In genomic region chr3:116618855-116619254, GRCm38 (mm10) we compare ENCODE assay signal across 25 mouse cellular contexts. TPM values are rescaled to one million over a fixed set of nuclear protein-coding genes. Genes with fewer than 3 reads are reported as not detected.
DNase-seq lines count a peak whose midpoint lies in the region; ATAC-seq lines count a peak whose summit lies in the region.
"Had no signal": no experiment of that assay in that cellular context is flagged by ENCODE, and none has a peak within 500 bp of the region (broad histone marks: within the 10 kb centered on the region; RNA-seq: fewer than 3 reads in every experiment).

No protein-coding gene starts in this region.

- H3K4me2 ChIP-seq in midbrain, embryonic 11.5 days: no peak overlapping the region
- H3K4me2 ChIP-seq in midbrain, embryonic 16.5 days (ENCODE audit: low read length): no peak overlapping the region
- H3K4me2 ChIP-seq in forebrain, embryonic 13.5 days: no peak overlapping the region
- H3K4me2 ChIP-seq: heart, embryonic 12.5 days; heart, embryonic 15.5 days; hindbrain, embryonic 14.5 days had no signal

- intact Hi-C loops in heart, postnatal 10 days (cut with DNase I): no loop called here

- no peaks in the 10 kb centered on the region for H3K9me3 ChIP-seq in midbrain, embryonic 11.5 days (ENCODE audit: control insufficient read depth, low read length)
- H3K9me3 ChIP-seq in midbrain, embryonic 16.5 days (replicated peaks; ENCODE audit: control insufficient read depth, low read length, poor library complexity, severe bottlenecking): no peaks in the 10 kb centered on the region
- H3K9me3 ChIP-seq in forebrain, embryonic 13.5 days (replicated peaks): no peaks in the 10 kb centered on the region
- H3K9me3 ChIP-seq: forebrain, embryonic 10.5 days; heart, embryonic 12.5 days; heart, embryonic 15.5 days had no signal

- H3K27ac ChIP-seq in midbrain, embryonic 11.5 days (ENCODE audit: low read depth, low read length): no peak overlapping the region
- no peak overlapping the region for H3K27ac ChIP-seq in midbrain, embryonic 16.5 days (ENCODE audit: low read length)
- no peak overlapping the region for H3K27ac ChIP-seq in forebrain, embryonic 13.5 days
- H3K27ac ChIP-seq: forebrain, embryonic 10.5 days; heart, embryonic 15.5 days; hindbrain, embryonic 14.5 days; hindbrain, postnatal 0 days had no signal

- no peaks in the 10 kb centered on the region for H3K4me1 ChIP-seq in midbrain, embryonic 11.5 days (ENCODE audit: control insufficient read depth, insufficient read depth, low read length)
- no peaks in the 10 kb centered on the region for H3K4me1 ChIP-seq in midbrain, embryonic 16.5 days (ENCODE audit: control insufficient read depth, insufficient read depth, low read length)
- H3K4me1 ChIP-seq in forebrain, embryonic 13.5 days: no peaks in the 10 kb centered on the region
- H3K4me1 ChIP-seq: forebrain, embryonic 10.5 days; heart, embryonic 12.5 days; heart, embryonic 15.5 days had no signal

- 89% methylated on average over 6 of the region's 6 CpGs for WGBS in midbrain, embryonic 11.5 days
- WGBS in midbrain, embryonic 16.5 days: 86% methylated on average over 6 of the region's 6 CpGs
- 78% methylated on average over 6 of the region's 6 CpGs for WGBS in forebrain, embryonic 13.5 days

- no peak overlapping the region for H3K9ac ChIP-seq in midbrain, embryonic 11.5 days (ENCODE audit: low read length)
- no peak overlapping the region for H3K9ac ChIP-seq in midbrain, embryonic 16.5 days (ENCODE audit: low read depth, low read length)
- no peak overlapping the region for H3K9ac ChIP-seq in forebrain, embryonic 13.5 days
- H3K9ac ChIP-seq: forebrain, postnatal 0 days; heart, embryonic 12.5 days; heart, embryonic 15.5 days; hindbrain, embryonic 14.5 days had no signal

- H3K36me3 ChIP-seq in midbrain, embryonic 11.5 days (ENCODE audit: control insufficient read depth, insufficient read depth, low read length): peaks cover 13% of the 10 kb centered on the region
- H3K36me3 ChIP-seq in midbrain, embryonic 16.5 days (ENCODE audit: control insufficient read depth, insufficient read depth, low read length): peaks cover 11% of the 10 kb centered on the region
- H3K36me3 ChIP-seq in forebrain, embryonic 13.5 days (ENCODE audit: poor library complexity, severe bottlenecking): peaks cover 67% of the 10 kb centered on the region

- no peak overlapping the region for H3K4me3 ChIP-seq in midbrain, embryonic 11.5 days (ENCODE audit: low read depth, low read length)
- no peak overlapping the region for H3K4me3 ChIP-seq in midbrain, embryonic 16.5 days (ENCODE audit: low read depth, low read length)
- no peak overlapping the region for H3K4me3 ChIP-seq in forebrain, embryonic 13.5 days
- H3K4me3 ChIP-seq: forebrain, embryonic 10.5 days; heart, embryonic 12.5 days; heart, embryonic 15.5 days had no signal

- no peak for ATAC-seq in midbrain, embryonic 11.5 days (ENCODE audit: low FRiP score)
- no peak for ATAC-seq in midbrain, embryonic 16.5 days
- ATAC-seq in megakaryocyte-erythroid progenitor cell, adult 5-6 weeks (replicated peaks; ENCODE audit: low FRiP score, low TSS enrichment, poor library complexity, severe bottlenecking): peak; percentile 45
- no peak for ATAC-seq in forebrain, embryonic 13.5 days
- ATAC-seq: forebrain, embryonic 14.5 days; forebrain, postnatal 0 days; hindbrain, postnatal 0 days; inflammation-experienced regulatory T-cells, adult 6 months; intestine, embryonic 16.5 days; Patski had no signal

- H3K27me3 ChIP-seq in midbrain, embryonic 11.5 days (ENCODE audit: control insufficient read depth, insufficient read depth, low read length): no peaks in the 10 kb centered on the region
- no peaks in the 10 kb centered on the region for H3K27me3 ChIP-seq in midbrain, embryonic 16.5 days (ENCODE audit: control insufficient read depth, insufficient read depth, low read depth, low read length)
- H3K27me3 ChIP-seq in forebrain, embryonic 13.5 days: no peaks in the 10 kb centered on the region
- H3K27me3 ChIP-seq: heart, embryonic 12.5 days; heart, embryonic 15.5 days; Patski had no signal

- peak; percentile 8 for DNase-seq in heart, adult 11 months
- no peak for DNase-seq in heart, postnatal 10 days
- DNase-seq in midbrain, embryonic 11.5 days (ENCODE audit: low spot score, missing footprints): peak; percentile 77
- DNase-seq: adrenal gland, adult 2 months; adrenal gland, postnatal 14 days; cerebellum, adult 11 months; cerebellum, adult 2 months; cerebellum, adult 9-11 months; cerebellum, postnatal 25 days; forebrain, postnatal 0 days; gastrocnemius, postnatal 36 days; heart, postnatal 14 days; heart, postnatal 4 days had no signal

RNA-seq across cellular contexts. Expression of gene Trmt13, which starts 4.5 kb away (rescaled TPM):
- 1 to 10 TPM; 7.0 to 9.3 TPM for total RNA-seq in heart, postnatal 10 days (2021)
- polyA plus RNA-seq in midbrain, embryonic 11.5 days (2014; fragmentation: Nextera tagmentation; extraction: Ambion mirVana): 21.1 and 23.5 TPM in 2 replicates
- polyA plus RNA-seq in midbrain, embryonic 16.5 days (2015; fragmentation: Nextera tagmentation; extraction: Ambion mirVana): 29.3 and 31.8 TPM in 2 replicates
- total RNA-seq in megakaryocyte-erythroid progenitor cell, adult 5-6 weeks (2014; fragmentation: Nextera tagmentation): 39.6 and 46.7 TPM in 2 replicates
- total RNA-seq in megakaryocyte-erythroid progenitor cell, adult 5-6 weeks (2017): 26.6 and 34.2 TPM in 2 replicates
- 30.7 TPM in 2 replicates for polyA plus RNA-seq in forebrain, embryonic 13.5 days (2015; fragmentation: Nextera tagmentation; extraction: Ambion mirVana)

RNA-seq across cellular contexts. Expression of gene Sass6, which starts 24.1 kb away (rescaled TPM):
- 1 to 10 TPM; 4.7 to 4.9 TPM for total RNA-seq in heart, postnatal 10 days (2021)
- 36.0 and 37.5 TPM in 2 replicates for polyA plus RNA-seq in midbrain, embryonic 11.5 days (2014; fragmentation: Nextera tagmentation; extraction: Ambion mirVana)
- 11.4 and 15.3 TPM in 2 replicates for polyA plus RNA-seq in midbrain, embryonic 16.5 days (2015; fragmentation: Nextera tagmentation; extraction: Ambion mirVana)
- total RNA-seq in megakaryocyte-erythroid progenitor cell, adult 5-6 weeks (2014; fragmentation: Nextera tagmentation): 20.1 and 23.1 TPM in 2 replicates
- total RNA-seq in megakaryocyte-erythroid progenitor cell, adult 5-6 weeks (2017): 38.0 and 65.1 TPM in 2 replicates
- 28.4 and 29.7 TPM in 2 replicates for polyA plus RNA-seq in forebrain, embryonic 13.5 days (2015; fragmentation: Nextera tagmentation; extraction: Ambion mirVana)

RNA-seq across cellular contexts. Expression of gene Mfsd14a, which starts 43.6 kb away (rescaled TPM):
- 10 to 100 TPM; 30.1 to 30.8 TPM for total RNA-seq in heart, postnatal 10 days (2021)
- 88.7 and 91.6 TPM in 2 replicates for polyA plus RNA-seq in midbrain, embryonic 11.5 days (2014; fragmentation: Nextera tagmentation; extraction: Ambion mirVana)
- 68.3 and 69.8 TPM in 2 replicates for polyA plus RNA-seq in midbrain, embryonic 16.5 days (2015; fragmentation: Nextera tagmentation; extraction: Ambion mirVana)
- total RNA-seq in megakaryocyte-erythroid progenitor cell, adult 5-6 weeks (2014; fragmentation: Nextera tagmentation): 50.7 and 53.6 TPM in 2 replicates
- total RNA-seq in megakaryocyte-erythroid progenitor cell, adult 5-6 weeks (2017): 83.2 and 95.4 TPM in 2 replicates
- polyA plus RNA-seq in forebrain, embryonic 13.5 days (2015; fragmentation: Nextera tagmentation; extraction: Ambion mirVana): 68.5 and 72.6 TPM in 2 replicates

RNA-seq across cellular contexts. Expression of gene Lrrc39, which starts 56.1 kb away (rescaled TPM):
- total RNA-seq in heart, postnatal 10 days (2021): 10 to 100 TPM; 73.5 to 78.8 TPM
- 0.88 and 0.97 TPM in 2 replicates for polyA plus RNA-seq in midbrain, embryonic 11.5 days (2014; fragmentation: Nextera tagmentation; extraction: Ambion mirVana)
- polyA plus RNA-seq in midbrain, embryonic 16.5 days (2015; fragmentation: Nextera tagmentation; extraction: Ambion mirVana): 0.25 and 0.38 TPM in 2 replicates
- 0.37 TPM in 1 of 2 replicates, not detected in the other for total RNA-seq in megakaryocyte-erythroid progenitor cell, adult 5-6 weeks (2014; fragmentation: Nextera tagmentation)
- 0.23 and 0.61 TPM in 2 replicates for total RNA-seq in megakaryocyte-erythroid progenitor cell, adult 5-6 weeks (2017)
- 0.36 and 0.58 TPM in 2 replicates for polyA plus RNA-seq in forebrain, embryonic 13.5 days (2015; fragmentation: Nextera tagmentation; extraction: Ambion mirVana)
- total RNA-seq: forebrain, postnatal 0 days had no signal

Comparison
In these comparisons a context has a peak if more than half of its experiments do, and no peak if none do; other contexts are left out.
1. DNase-seq: peak in heart, adult 11 months (single experiment) and midbrain, embryonic 11.5 days (single experiment); none in heart, postnatal 10 days (0 of 2).